Mouse (Mus musculus): ENCODE results near the gene Morc3.

Morc3 gene

GRCm38 (mm10) chr16:93919189-93919588 is 87.3 kb downstream of the Morc3 start:
- CTCF ChIA-PET = interaction anchor here (2.3 kb wide), 1 partner anchor 19 kb away, joined by 7 read pairs; no protein-coding TSS in a partner anchor

- CTCF ChIA-PET = no interaction called here
Observed at GRCm38 (mm10) chr16:93920673-93921072, 88.8 kb downstream of the Morc3 start.

GRCm38 (mm10) chr16:93922835-93923389 is 91.0 kb downstream of the Morc3 start:
- CTCF ChIA-PET = interaction anchor here (0.7 kb wide), 1 partner anchor 32 kb away, joined by 13 read pairs; no protein-coding TSS in a partner anchor

- CTCF ChIA-PET = no interaction called here
Observed at GRCm38 (mm10) chr16:93923788-93924187, 91.9 kb downstream of the Morc3 start.
